Mouse (Mus musculus): ENCODE results near the gene 6030498E09Rik. TPM values are rescaled to one million over a fixed set of nuclear protein-coding genes. Genes with fewer than 3 reads are reported as not detected.

Gene 6030498E09Rik
- polyA plus RNA-seq, 1 experiment from 2014 or later = not detected

GRCm38 (mm10) chrX:38958571-38958970, 186.1 kb downstream of the 6030498E09Rik start:
- Histone ChIP-seq H3K9ac (replicated peaks; ENCODE audit: low read length) (no peak overlapping the region), H3K27me3 (ENCODE audit: insufficient read depth, low read length) (no peaks in the 10 kb centered on the region), H3K9me3 (ENCODE audit: low read length) (no peaks in the 10 kb centered on the region), H3K4me2 (replicated peaks; ENCODE audit: low read depth, low read length) (no peak overlapping the region), H3K4me1 (ENCODE audit: insufficient read depth, low read length) (no peaks in the 10 kb centered on the region), H3K27ac (ENCODE audit: low read length) (no peak overlapping the region), H3K36me3 (ENCODE audit: insufficient read depth, low read length) (no peaks in the 10 kb centered on the region), H3K4me3 (ENCODE audit: low read length) (no peak overlapping the region)
- ATAC-seq (ENCODE audit: low FRiP score, low TSS enrichment) = no peak
- 74% methylated on average over 1 of the region's 1 CpGs for WGBS

- Histone ChIP-seq H3K9me3 (ENCODE audit: low read length) (no peaks in the 10 kb centered on the region), H3K36me3 (ENCODE audit: insufficient read depth, low read length) (no peaks in the 10 kb centered on the region), H3K4me2 (replicated peaks; ENCODE audit: low read depth, low read length) (no peak overlapping the region), H3K4me3 (ENCODE audit: low read length) (no peak overlapping the region), H3K27ac (ENCODE audit: low read length) (no peak overlapping the region), H3K9ac (replicated peaks; ENCODE audit: low read length) (no peak overlapping the region), H3K4me1 (ENCODE audit: insufficient read depth, low read length) (no peaks in the 10 kb centered on the region), H3K27me3 (ENCODE audit: insufficient read depth, low read length) (no peaks in the 10 kb centered on the region)
- ATAC-seq (ENCODE audit: low FRiP score, low TSS enrichment) = no peak
- 89% methylated on average over 4 of the region's 5 CpGs for WGBS
These were observed 223.8 kb downstream of the 6030498E09Rik start for GRCm38 (mm10) chrX:38996265-38996664.

Small RNAs within 50 kb of the gene (microRNA-seq; reads per million reads assigned to microRNA genes)
- gene Gm25642 = not detected

Other genes with a start within 250 kb of the 6030498E09Rik start
- gene Cul4b, start 196.5 kb upstream of the 6030498E09Rik start, polyA plus RNA-seq (2015; fragmentation: Nextera tagmentation; extraction: Ambion mirVana) = 29.1 and 31.3 TPM in 2 replicates
- gene Mcts1, start 172.1 kb upstream of the 6030498E09Rik start, polyA plus RNA-seq (2015; fragmentation: Nextera tagmentation; extraction: Ambion mirVana) = 77.7 and 81.7 TPM in 2 replicates
- 36.4 and 37.3 TPM in 2 replicates for gene C1galt1c1, start 137.6 kb upstream of the 6030498E09Rik start, polyA plus RNA-seq (2015; fragmentation: Nextera tagmentation; extraction: Ambion mirVana)